Comparison of ENCODE assay signal across 7 mouse cellular contexts in the genomic region with DNA sequence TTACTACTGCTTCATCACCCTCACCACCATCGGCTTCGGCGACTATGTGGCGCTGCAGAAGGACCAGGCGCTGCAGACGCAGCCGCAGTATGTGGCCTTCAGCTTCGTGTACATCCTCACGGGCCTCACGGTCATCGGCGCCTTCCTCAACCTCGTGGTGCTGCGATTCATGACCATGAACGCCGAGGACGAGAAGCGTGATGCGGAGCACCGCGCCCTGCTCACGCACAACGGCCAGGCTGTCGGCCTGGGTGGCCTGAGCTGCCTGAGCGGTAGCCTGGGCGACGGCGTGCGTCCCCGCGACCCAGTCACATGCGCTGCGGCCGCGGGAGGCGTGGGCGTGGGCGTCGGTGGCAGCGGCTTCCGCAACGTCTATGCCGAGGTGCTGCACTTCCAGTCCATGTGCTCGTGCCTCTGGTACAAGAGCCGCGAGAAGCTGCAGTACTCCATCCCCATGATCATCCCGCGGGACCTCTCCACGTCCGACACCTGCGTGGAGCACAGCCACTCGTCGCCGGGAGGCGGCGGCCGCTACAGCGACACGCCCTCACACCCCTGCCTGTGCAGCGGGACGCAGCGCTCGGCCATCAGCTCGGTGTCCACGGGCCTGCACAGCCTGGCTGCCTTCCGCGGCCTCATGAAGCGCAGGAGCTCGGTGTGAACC. TPM values are rescaled to one million over a fixed set of nuclear protein-coding genes. Genes with fewer than 3 reads are reported as not detected.
A peak's percentile ranks its signal among the peaks of the same experiment; 100 is the strongest.
DNase-seq lines count a peak whose midpoint lies in the region; ATAC-seq and TF ChIP-seq lines count a peak whose summit lies in the region.

No protein-coding gene starts in this region.

- peak overlapping the region; percentile 56 for H3K9ac ChIP-seq in embryonic facial prominence, embryonic 11.5 days (replicated peaks; ENCODE audit: low read length)
- no peak overlapping the region for H3K9ac ChIP-seq in hindbrain, embryonic 15.5 days
- peak overlapping the region; percentile 10; the same call in 1 of the 2 replicates for H3K9ac ChIP-seq in lung, embryonic 14.5 days
- 0 out of 2 replicates have a peak overlapping the region, but pooled peaks have one; percentile 8 for H3K9ac ChIP-seq in neural tube, embryonic 15.5 days (replicated peaks)

- ATAC-seq in monocyte, adult 5-6 weeks (replicated peaks; ENCODE audit: insufficient number of reproducible peaks, low FRiP score, low TSS enrichment, poor library complexity, severe bottlenecking), result no peak
- peak; percentile 64; the same call in 1 of the 2 replicates for ATAC-seq in embryonic facial prominence, embryonic 11.5 days (replicated peaks; ENCODE audit: insufficient number of reproducible peaks, low FRiP score, low TSS enrichment, low read depth)
- ATAC-seq in hindbrain, embryonic 15.5 days (ENCODE audit: low FRiP score, low read depth), result peak; percentile 35; the same call in 1 of the 2 replicates
- ATAC-seq in lung, embryonic 14.5 days (ENCODE audit: insufficient read depth), result peak; percentile 45
- peak; percentile 32 for ATAC-seq in neural tube, embryonic 15.5 days (ENCODE audit: low FRiP score)
- no peak for ATAC-seq in erythroid progenitor cell, adult 5-6 weeks (replicated peaks; ENCODE audit: low FRiP score, poor library complexity, severe bottlenecking)

- peak overlapping the region; percentile 41 for H3K4me3 ChIP-seq in embryonic facial prominence, embryonic 11.5 days (ENCODE audit: low read depth, low read length)
- peak overlapping the region; percentile 29 for H3K4me3 ChIP-seq in hindbrain, embryonic 15.5 days
- H3K4me3 ChIP-seq in lung, embryonic 14.5 days (ENCODE audit: low read depth, low read length), result peak overlapping the region; percentile 33
- H3K4me3 ChIP-seq in neural tube, embryonic 15.5 days (replicated peaks), result peak overlapping the region; percentile 31

- DNase-seq in monocyte, adult 2 months (ENCODE audit: low read depth in 1 of 2, low spot score in 2 of 2), result peak; percentile 29 to 35
- peak; percentile 35 for DNase-seq in embryonic facial prominence, embryonic 11.5 days (ENCODE audit: low spot score)
- peak; percentile 44 for DNase-seq in lung, embryonic 14.5 days

- H3K27ac ChIP-seq in embryonic facial prominence, embryonic 11.5 days (replicated peaks; ENCODE audit: low read depth, low read length), result no peak overlapping the region
- H3K27ac ChIP-seq in hindbrain, embryonic 15.5 days (replicated peaks), result no peak overlapping the region
- no peak overlapping the region for H3K27ac ChIP-seq in lung, embryonic 14.5 days (ENCODE audit: low read depth)
- no peak overlapping the region for H3K27ac ChIP-seq in neural tube, embryonic 15.5 days (replicated peaks)

- H3K36me3 ChIP-seq in embryonic facial prominence, embryonic 11.5 days (replicated peaks; ENCODE audit: control insufficient read depth, insufficient read depth, low read depth, low read length), result no peaks in the 10 kb centered on the region
- no peaks in the 10 kb centered on the region for H3K36me3 ChIP-seq in hindbrain, embryonic 15.5 days
- H3K36me3 ChIP-seq in lung, embryonic 14.5 days (ENCODE audit: insufficient read depth), result no peaks in the 10 kb centered on the region
- no peaks in the 10 kb centered on the region for H3K36me3 ChIP-seq in neural tube, embryonic 15.5 days

- H3K4me2 ChIP-seq in embryonic facial prominence, embryonic 11.5 days (ENCODE audit: low read depth, low read length), result peak overlapping the region; percentile 95
- H3K4me2 ChIP-seq in hindbrain, embryonic 15.5 days, result peak overlapping the region; percentile 57
- H3K4me2 ChIP-seq in lung, embryonic 14.5 days, result peak overlapping the region; percentile 70
- H3K4me2 ChIP-seq in neural tube, embryonic 15.5 days, result peak overlapping the region; percentile 58

- no peak; the same call in 1 of the 2 replicates for TF ChIP-seq CTCF in lung, embryonic 14.5 days (IDR thresholded peaks at IDR 0.05; ENCODE audit: low read depth)

- WGBS in embryonic facial prominence, embryonic 11.5 days, result 3% methylated on average over 69 of the region's 69 CpGs
- 2% methylated on average over 55 of the region's 69 CpGs for WGBS in hindbrain, embryonic 15.5 days
- WGBS in lung, embryonic 14.5 days, result 6% methylated on average over 69 of the region's 69 CpGs
- WGBS in neural tube, embryonic 15.5 days, result 3% methylated on average over 69 of the region's 69 CpGs

- peaks cover 4% of the 10 kb centered on the region; the same call in 1 of the 2 replicates for H3K4me1 ChIP-seq in embryonic facial prominence, embryonic 11.5 days (ENCODE audit: control insufficient read depth, insufficient read depth, low read length)
- H3K4me1 ChIP-seq in hindbrain, embryonic 15.5 days (replicated peaks), result peaks cover 18% of the 10 kb centered on the region
- H3K4me1 ChIP-seq in lung, embryonic 14.5 days (ENCODE audit: insufficient read depth), result peaks cover 20% of the 10 kb centered on the region
- H3K4me1 ChIP-seq in neural tube, embryonic 15.5 days, result peaks cover 21% of the 10 kb centered on the region

- peaks cover 11% of the 10 kb centered on the region for H3K27me3 ChIP-seq in embryonic facial prominence, embryonic 11.5 days (ENCODE audit: control insufficient read depth, insufficient read depth, low read length)
- H3K27me3 ChIP-seq in hindbrain, embryonic 15.5 days, result peaks cover 25% of the 10 kb centered on the region
- H3K27me3 ChIP-seq in lung, embryonic 14.5 days (ENCODE audit: insufficient read depth, low read length), result peaks cover 15% of the 10 kb centered on the region
- peaks cover 33% of the 10 kb centered on the region for H3K27me3 ChIP-seq in neural tube, embryonic 15.5 days (replicated peaks)

- no peaks in the 10 kb centered on the region for H3K9me3 ChIP-seq in embryonic facial prominence, embryonic 11.5 days (replicated peaks; ENCODE audit: control insufficient read depth, low read length)
- no peaks in the 10 kb centered on the region for H3K9me3 ChIP-seq in hindbrain, embryonic 15.5 days
- no peaks in the 10 kb centered on the region for H3K9me3 ChIP-seq in lung, embryonic 14.5 days (ENCODE audit: low read depth, low read length)
- H3K9me3 ChIP-seq in neural tube, embryonic 15.5 days (replicated peaks), result no peaks in the 10 kb centered on the region

RNA-seq across cellular contexts. Expression of gene Slc35f6, which starts 25.4 kb away (rescaled TPM):
- total RNA-seq in monocyte, adult 5-6 weeks (2017), result 22.1 to 43.5 TPM (median 25.4 TPM) in 3 replicates
- polyA plus RNA-seq in embryonic facial prominence, embryonic 11.5 days (2014; fragmentation: Nextera tagmentation; extraction: Ambion mirVana), result 22.0 and 23.5 TPM in 2 replicates
- polyA plus RNA-seq in hindbrain, embryonic 15.5 days (2015; fragmentation: Nextera tagmentation; extraction: Ambion mirVana), result 35.1 TPM in 2 replicates
- polyA plus RNA-seq in lung, embryonic 14.5 days (2014; fragmentation: Nextera tagmentation; extraction: Ambion mirVana), result 27.6 and 29.5 TPM in 2 replicates
- polyA plus RNA-seq in neural tube, embryonic 15.5 days (2015; fragmentation: Nextera tagmentation; extraction: Ambion mirVana), result 31.2 and 32.8 TPM in 2 replicates
- total RNA-seq in erythroid progenitor cell, adult 5-6 weeks (2015; ENCODE audit: low replicate concordance), result 9.4 and 13.4 TPM in 2 replicates
- 11.2 and 16.7 TPM in 2 replicates for total RNA-seq in erythroid progenitor cell, adult 5-6 weeks (2017; ENCODE audit: low replicate concordance)

RNA-seq across cellular contexts. Expression of gene Kcnk3, which starts 34.3 kb away (rescaled TPM):
- total RNA-seq in monocyte, adult 5-6 weeks (2017), result 0.10 TPM in 1 of 3 replicates, not detected in the others
- 0.60 and 0.98 TPM in 2 replicates for polyA plus RNA-seq in embryonic facial prominence, embryonic 11.5 days (2014; fragmentation: Nextera tagmentation; extraction: Ambion mirVana)
- polyA plus RNA-seq in hindbrain, embryonic 15.5 days (2015; fragmentation: Nextera tagmentation; extraction: Ambion mirVana), result 11.7 and 12.8 TPM in 2 replicates
- 29.9 and 30.3 TPM in 2 replicates for polyA plus RNA-seq in lung, embryonic 14.5 days (2014; fragmentation: Nextera tagmentation; extraction: Ambion mirVana)
- 12.5 and 12.9 TPM in 2 replicates for polyA plus RNA-seq in neural tube, embryonic 15.5 days (2015; fragmentation: Nextera tagmentation; extraction: Ambion mirVana)
- total RNA-seq in erythroid progenitor cell, adult 5-6 weeks (2015; ENCODE audit: low replicate concordance), result not detected in 2 replicates
- total RNA-seq in erythroid progenitor cell, adult 5-6 weeks (2017; ENCODE audit: low replicate concordance), result not detected in 2 replicates

RNA-seq across cellular contexts. Expression of gene Cenpa, which starts 44.3 kb away (rescaled TPM):
- total RNA-seq in monocyte, adult 5-6 weeks (2017), result 19.9 to 42.7 TPM (median 24.6 TPM) in 3 replicates
- 435 and 450 TPM in 2 replicates for polyA plus RNA-seq in embryonic facial prominence, embryonic 11.5 days (2014; fragmentation: Nextera tagmentation; extraction: Ambion mirVana)
- polyA plus RNA-seq in hindbrain, embryonic 15.5 days (2015; fragmentation: Nextera tagmentation; extraction: Ambion mirVana), result 52.3 and 66.5 TPM in 2 replicates
- 416 and 454 TPM in 2 replicates for polyA plus RNA-seq in lung, embryonic 14.5 days (2014; fragmentation: Nextera tagmentation; extraction: Ambion mirVana)
- 33.0 and 73.4 TPM in 2 replicates for polyA plus RNA-seq in neural tube, embryonic 15.5 days (2015; fragmentation: Nextera tagmentation; extraction: Ambion mirVana)
- 501 and 540 TPM in 2 replicates for total RNA-seq in erythroid progenitor cell, adult 5-6 weeks (2015; ENCODE audit: low replicate concordance)
- 370 and 444 TPM in 2 replicates for total RNA-seq in erythroid progenitor cell, adult 5-6 weeks (2017; ENCODE audit: low replicate concordance)

Comparison
In these comparisons a context has a peak if more than half of its experiments do, and no peak if none do; other contexts are left out.
1. ATAC-seq: peak in embryonic facial prominence, embryonic 11.5 days (single experiment), hindbrain, embryonic 15.5 days (single experiment), lung, embryonic 14.5 days (single experiment) and neural tube, embryonic 15.5 days (single experiment); none in monocyte, adult 5-6 weeks (single experiment) and erythroid progenitor cell, adult 5-6 weeks (single experiment).
2. Peak in every context shown above with its lines, with median percentiles within 50 percentile points of each other: DNase-seq, H3K4me2 ChIP-seq and H3K4me3 ChIP-seq.